Mouse (Mus musculus) layer of hippocampus, adult 9-11 months (tissue): ENCODE measurements around the gene Nrxn1.

Source experiments
- DNase-seq: peaks from one replicate; pipeline ENCODE4 v3.0.0; 2022

Gene Nrxn1

DNA sequence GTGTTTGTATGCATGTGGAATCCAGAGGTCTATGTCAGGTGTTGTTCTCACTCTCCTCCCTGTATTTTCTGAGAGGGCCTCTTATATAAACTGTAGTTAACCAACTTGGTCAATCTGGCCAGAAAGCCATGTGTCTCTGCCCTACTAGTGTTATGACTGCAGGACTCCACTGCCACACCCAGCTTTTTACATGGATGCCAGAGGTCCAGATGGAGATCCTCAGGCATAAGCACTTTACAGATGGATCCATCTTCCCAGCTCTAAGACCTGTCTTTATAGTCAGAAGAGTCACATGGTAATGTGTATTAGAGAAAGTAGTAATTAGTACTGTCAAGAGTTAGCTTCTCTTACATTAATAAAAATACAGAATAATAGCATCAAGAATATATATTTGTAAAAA lies 285.7 kb downstream of the Nrxn1 start:
- DNase-seq: no peak

DNA sequence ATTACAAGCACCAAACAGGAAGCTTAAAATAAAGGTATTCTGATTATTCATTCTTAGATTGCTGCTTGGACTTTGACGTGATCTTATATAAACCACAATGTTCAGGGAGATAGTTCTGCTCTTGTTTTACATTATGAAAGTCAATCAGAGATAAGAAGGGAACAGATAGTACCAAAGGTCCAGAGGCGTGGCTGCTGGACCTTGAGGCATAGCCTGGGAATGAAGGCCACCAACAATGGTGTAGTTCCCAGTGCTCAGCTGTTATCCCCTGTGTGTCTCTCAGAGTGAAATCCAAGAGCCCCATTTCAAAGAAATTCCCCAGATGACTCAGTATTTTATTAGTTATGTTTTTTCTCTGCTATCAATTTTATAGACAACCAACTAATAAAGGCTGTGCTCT lies 294.2 kb downstream of the Nrxn1 start:
- DNase-seq: no peak

DNA sequence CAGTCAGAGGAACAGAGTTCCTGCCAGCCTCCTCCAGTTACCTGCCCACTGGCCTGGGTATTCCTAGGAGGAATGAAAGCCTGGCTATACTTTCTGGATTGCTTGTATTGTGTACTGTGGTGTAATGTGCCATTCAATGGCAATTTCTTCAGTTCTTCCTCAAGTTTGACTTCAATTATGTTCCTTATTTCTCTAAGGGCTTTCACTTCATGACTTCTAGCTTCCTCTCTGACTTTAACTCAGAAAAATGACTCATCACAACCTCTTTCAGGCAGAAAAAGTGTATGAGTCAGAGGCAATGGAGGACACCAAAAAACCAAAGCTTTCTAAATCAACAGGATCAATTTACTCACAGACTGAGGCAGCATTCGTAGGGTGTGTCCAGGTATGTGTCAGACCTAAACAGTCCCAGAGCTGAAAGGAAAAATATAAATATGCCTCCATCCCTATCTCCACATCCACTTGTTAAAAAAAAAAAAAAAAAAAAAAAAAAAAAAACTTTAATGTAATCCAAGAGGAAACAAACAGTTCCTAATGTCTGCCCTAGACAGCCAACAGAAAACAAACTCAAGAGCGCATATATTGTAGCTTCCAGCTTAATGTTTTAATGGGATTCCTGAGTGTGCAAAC lies 295.1 kb downstream of the Nrxn1 start:
- no peak for DNase-seq

DNA sequence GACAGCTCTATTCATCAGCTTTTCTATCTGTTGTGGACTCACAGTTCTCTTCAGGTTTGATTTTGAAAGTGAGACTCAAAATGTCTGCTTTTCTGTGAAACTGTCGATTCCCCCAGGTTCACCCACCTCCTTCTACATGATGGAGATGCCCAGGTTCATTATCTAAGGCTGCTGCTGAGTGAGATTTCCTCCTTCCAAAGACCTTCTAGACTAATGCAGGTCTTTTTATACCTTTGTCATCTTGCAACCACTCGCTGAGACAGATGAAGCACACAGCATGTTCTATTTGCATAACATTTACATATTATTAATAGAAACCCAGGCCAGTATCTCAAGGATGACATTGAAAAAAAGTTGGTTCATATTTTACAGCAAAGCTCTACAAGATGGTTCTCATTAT lies 295.9 kb downstream of the Nrxn1 start:
- DNase-seq: no peak

DNA sequence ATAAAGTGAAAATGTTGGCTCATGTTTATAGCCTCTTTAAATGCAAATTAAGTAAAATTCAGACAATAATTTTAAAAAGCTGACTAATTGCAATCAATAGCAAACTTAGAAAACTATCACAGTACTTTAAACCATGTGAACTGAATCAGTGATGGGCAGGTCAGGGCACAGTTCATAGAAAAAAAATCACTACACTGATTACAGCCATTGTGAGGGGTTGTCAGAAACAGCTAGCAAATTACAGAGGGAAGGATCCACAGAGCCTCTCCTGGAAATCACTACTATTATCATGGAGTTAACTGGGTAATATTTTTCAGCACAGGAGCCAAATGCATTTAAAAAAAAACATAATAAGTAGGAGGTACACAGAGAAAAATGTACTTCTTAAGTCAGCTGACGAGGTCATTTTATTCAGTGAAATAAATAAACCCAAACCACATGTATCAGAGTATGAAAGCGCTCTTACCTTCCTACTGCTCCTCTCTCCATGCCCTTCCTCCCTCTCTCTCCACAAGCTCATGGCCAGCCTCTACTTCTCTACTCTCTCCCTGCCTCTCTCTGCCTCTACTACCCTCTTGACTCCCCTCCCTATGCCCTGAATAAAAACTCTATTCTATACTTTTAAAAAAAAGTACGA lies 304.3 kb downstream of the Nrxn1 start:
- no peak for DNase-seq

DNA sequence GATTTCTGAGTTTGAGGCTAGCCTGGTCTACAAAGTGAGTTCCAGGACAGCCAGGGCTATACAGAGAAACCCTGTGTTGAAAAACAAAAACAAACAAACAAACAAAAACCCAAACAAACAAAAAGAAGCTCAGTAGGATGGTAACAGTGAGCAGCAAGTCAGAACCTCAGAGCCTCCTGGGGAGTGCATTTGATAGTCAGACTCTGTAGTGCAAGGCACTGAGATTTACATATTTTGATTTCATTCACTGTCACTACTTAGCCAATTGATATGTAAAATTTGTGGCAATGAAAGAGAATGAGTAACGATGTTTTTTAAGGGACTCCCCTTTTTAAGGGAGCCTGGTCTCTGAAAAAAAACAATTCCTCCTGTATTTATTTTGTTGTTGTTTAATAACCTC lies 304.8 kb downstream of the Nrxn1 start:
- DNase-seq: no peak

DNA sequence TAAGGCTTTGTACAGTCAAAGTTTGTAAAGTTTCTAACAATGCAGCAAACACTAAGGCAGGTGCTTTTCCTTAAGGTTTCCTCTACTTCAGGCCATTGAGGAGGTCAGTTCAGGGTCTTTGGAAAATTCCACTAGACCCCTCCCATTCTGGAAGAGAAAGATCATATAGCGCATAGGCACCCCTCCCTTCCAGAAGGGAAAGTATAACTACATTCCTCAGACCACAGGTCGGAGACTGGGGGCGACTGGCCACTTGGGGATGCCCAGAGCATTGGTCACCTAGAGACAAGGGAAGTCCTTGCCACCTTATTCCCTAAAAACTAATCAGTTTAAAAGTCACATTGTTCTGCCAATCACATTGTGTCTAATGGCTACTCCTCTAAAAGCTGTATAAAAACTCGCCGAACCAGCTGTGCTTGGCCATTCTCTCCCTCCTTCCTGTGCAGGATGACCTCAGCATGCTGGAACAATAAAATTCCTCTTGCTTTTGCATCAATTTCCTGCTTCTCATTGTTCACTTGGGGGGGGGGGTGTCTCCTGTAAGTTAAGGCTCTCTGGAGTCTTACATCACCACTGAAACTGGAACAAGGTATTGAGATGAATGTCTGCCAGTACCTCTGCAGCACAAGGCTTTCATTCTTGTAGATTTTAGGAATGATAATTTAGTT lies 305.6 kb downstream of the Nrxn1 start:
- DNase-seq: no peak

DNA sequence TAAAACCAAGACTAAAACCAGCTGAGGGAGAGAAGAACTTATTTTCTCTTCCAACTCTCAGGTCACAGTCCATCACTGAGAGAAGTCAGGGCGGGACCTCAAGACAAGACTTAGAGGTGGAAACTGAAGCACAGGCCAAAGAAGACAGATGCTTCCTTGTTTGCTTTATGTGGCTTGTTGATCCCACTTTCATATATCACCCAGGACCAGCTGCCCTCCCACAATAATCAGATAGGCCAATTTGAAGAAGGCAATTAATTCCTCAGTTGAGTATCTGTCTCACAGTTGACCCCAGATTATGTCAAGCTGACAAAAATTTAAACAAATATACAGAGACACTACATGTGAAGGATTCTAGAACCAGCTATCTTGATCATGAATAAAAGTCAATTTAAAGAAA lies 312.4 kb downstream of the Nrxn1 start:
- no peak for DNase-seq

DNA sequence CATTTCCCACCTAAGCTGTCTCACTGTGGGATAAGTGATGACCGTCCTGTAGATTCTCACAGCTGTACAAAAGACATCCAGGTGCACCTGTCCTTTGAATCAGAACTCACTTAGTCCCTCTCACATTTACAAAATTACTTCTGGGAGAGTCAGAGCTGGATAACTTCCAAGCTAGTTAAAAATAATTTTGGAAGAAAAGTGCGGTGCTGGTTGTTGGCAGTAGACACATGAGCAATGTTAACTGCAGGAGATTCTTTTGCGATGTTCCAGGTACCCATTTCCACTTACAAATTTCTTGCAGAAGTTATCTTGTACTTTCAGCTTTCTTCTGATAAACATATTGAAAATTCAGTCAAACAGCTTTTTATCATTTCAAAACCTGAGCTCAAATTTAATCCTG lies 317.5 kb downstream of the Nrxn1 start:
- DNase-seq: no peak

DNA sequence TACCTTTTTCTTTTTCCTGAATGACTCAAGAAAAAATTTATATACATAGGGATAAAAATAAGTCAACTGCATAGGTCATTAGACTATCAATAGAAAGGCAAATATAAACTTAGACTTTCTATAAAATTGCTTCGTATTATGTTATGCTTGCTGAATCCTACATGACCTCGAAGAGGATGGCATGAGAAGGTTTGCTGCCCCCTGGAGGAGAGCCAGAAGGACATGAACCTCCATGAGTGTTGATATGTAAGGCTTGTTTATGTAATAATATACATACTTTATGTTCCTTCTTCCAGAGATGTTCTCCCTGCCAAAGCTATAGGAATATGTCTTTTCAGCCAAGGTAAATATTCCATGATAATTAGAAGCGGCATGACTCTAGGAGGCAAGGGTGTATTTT lies 319.6 kb downstream of the Nrxn1 start:
- DNase-seq: no peak

DNA sequence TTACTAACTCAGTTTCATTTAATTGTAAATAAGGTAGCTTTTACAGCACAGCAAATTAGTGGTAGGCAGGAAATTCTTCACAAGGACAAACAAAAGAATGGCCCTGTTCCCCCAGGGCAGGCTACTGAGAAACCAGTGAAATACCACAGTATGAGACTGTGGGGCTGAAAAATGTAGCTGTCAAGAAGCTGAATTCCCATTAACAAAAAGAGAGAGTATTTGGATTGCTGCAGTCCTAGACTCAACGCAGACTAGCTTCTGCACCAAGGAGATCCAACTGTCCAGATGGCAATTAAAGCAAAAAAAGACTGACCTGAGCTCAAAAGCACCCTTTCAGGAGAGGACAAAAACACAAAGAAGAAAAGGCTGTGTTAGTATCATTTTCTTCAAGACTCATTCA lies 324.7 kb downstream of the Nrxn1 start:
- DNase-seq: no peak

DNA sequence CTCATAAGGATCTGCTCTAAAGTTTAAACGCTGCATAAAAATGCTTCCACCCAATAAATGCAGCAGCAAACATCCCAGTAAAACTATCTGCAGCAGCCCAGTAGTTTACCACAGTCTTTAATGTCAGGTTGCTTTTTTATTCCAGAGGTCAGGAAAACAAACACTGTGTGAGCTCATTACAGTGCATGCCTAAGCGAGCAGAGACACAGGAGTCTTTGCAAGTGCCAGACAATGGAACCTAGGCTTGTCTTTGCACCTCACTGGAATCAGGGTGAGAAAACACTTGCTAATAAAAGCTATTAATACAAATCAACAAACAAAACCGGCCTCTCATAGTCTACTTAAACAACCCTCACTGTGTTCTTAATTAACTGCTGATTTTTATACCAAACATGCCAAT lies 365.7 kb downstream of the Nrxn1 start:
- no peak for DNase-seq

DNA sequence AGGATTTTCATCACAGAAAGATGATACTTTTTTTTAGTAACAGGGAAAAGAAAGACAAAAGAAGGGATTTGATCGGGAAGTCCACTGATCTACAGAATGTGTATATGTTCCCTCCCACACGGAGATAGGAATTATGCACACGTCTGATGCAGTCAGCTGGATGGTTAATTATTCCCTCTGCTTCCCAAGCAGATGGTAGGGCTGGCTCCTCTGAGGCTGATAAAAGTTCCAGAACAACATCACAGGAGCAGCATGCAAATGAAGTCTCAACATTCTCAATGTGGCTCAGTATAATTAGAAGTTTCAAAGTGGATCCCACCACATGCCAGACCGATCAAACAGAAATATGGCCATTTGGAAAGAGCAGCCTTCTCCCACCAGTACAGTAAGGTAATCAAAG lies 388.1 kb downstream of the Nrxn1 start:
- DNase-seq: peak; percentile 81

DNA sequence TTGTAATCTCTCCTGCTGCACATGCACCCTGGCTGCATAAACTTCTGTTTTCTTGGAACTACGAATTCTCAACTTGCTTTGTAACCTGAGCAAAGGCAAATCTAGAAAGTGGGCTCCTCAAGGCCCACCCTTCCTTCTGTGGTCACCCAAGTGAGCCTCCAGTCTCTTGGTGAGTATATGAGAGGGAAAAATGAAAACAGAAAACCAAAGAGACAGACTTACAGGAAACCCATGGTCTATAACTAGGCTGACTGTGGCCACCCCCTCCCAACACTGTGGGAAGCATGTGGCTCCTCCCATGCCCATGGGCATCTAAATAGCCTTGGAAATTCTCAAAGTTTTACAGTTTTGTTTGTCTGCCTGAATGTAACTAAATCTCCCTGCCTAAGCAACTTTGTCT lies 390.2 kb downstream of the Nrxn1 start:
- DNase-seq: no peak

DNA sequence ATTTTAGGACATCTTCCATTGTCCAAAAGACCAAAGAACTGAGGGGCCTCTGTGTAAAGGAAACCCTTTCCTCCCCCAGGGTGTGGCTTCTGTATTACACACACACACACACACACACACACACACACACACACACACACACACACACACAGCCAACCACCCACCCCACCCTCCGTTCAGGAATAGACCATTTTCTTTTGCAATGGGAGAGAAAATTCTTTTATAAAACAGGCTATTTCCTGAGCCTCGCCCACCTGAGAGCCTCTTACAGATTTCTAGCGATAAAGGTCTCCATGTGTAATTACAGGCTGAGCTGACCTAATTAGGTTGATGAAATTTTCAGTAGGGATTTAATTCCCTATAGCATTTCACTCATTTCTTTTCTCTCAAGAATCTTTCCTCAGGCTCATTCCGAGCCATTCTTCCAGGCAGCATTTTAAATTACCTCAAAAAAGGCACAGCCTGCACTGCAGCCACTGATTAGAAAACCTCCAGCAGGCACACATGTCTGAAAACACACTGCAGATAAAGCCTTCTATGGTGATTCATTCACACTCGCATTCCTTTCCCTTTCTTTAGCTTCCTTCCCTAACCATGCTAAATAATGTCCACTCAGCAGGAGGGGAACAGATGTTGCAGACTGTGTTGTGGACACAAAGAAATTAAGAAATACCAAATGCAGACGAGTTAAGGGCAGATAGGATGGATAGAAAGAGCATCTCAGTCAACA lies 396.6 kb downstream of the Nrxn1 start:
- no peak for DNase-seq

DNA sequence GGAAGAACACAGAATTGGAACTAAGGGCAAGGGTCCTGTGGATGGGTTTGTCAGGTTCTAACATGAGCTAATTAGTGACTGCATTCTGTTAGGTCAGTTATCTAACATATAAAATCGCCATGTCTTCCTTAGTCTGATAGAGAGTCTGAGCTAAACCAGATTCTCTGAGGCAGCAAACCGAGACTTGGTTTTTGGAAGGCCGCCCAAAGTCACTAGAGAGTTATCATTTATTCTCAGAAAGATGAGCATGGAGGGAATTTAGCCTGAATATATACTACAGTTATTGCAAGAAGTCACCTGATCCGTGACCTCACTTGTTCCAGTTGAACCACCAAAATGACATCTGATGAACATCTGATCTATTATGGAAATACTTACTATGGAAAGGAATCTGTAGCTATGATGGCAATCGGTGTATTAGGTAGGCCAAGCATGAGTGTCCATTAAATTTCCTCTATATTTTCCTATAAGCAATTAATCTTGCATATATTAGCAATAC lies 397.7 kb downstream of the Nrxn1 start:
- DNase-seq: no peak

DNA sequence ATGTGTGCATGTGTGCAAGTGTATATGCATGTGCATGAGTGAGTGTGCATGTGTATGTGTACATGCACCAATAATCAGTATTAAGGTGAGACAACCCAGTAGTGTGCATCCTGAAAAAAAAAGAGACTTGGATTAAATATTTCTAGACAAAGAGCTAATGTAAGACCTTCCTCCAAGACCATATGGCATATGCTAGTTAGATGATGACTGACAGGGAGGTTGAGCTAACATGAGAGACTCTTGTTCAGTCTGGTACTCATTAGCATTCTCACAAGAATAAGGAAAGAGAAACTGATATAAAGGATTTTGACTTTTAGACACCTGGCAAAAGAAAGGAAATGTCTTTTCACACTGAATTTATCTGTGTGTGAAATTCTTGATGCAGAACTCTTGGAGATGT lies 408.7 kb downstream of the Nrxn1 start:
- DNase-seq: no peak

DNA sequence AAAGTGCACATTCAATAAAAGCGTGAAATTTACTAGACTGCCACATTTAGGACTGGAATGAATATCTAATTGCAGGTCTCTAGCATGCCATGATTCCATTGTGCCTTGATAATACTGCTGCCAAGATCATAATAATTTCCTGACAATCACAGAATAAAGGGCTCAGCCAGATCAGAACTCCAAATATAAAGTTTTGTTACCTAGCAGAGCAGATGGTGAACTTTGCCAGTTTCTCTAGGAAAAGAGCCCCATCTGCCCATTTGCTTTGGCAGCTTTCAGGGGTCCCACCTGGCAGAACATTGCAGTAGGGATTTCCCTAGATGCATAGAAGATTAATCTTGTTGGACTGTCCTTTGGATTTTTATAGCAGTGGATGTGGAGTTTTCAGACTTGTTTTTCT lies 411.9 kb downstream of the Nrxn1 start:
- DNase-seq: peak; percentile 28

DNA sequence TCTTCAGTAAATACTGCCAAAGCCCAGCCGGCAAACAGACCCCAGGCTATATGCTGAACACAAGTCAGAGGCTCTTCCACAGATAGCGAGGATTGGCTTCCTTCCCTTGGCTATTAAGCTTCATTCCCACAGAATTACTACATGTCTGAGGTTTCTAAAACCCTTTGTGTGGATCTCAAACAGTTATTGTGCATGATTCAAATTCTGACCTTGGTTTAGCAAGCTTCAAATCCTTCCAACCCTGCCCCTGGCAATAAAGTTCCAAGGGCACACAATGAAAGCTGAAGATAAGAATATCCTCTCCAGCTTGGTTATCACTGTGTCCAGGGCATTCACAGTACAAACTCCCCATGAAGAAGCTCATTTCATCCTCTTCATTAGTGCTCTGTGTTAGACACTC lies 416.2 kb downstream of the Nrxn1 start:
- no peak for DNase-seq

DNA sequence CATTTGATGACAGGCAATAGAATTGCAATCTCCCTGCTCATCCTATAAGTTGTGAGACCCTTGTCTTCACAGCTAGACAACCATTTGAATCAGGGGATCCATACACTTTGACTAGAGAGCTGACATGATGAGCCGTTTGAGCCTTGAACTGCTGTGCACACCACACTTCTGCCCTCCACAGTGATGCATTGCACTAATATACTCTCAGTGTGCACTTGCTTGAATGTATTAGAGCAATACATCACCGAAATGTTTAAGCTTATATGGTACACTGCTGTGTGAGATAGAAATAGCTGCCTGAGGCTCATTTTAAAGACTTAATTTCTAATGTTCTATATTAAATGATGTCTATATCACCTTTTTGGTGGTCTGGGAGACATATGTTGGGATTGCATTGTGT lies 430.6 kb downstream of the Nrxn1 start:
- DNase-seq: no peak

DNA sequence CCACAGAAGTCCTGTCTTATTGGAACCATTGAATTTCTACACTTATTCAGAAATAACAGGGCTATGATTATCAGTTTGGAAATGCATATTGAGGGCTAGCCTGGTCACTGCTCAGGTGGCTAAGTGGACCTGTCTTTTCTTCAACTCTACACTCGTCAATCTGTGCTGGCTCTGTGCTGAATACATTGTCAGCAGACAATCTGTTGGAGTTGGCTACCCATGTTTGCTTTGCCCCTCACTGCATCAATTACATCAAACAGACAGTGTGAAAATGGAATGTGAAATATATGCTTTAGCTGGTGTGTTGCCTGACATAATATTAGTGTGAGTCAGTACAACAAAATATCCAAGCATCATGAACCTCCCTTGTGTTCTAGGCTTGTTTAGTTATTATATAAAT lies 438.4 kb downstream of the Nrxn1 start:
- no peak for DNase-seq

DNA sequence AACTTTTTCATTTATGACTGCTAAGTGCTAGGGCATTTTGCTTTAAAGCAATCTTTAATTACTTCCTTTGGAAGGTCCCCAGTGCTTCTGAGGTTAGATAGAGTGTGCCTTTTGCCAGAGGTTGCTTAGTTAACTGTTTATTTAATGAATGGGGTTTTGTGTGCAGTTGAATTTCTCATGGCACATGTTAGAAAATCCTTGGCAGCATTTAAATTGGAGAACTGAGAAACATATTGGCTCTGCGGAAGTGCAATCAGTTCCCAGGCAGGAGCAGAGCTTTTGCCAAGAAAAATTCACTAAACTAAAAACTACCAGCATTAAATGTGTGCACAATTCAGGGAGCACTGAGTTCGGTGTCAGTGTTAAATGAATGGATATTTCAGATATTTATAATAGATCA lies 439.5 kb downstream of the Nrxn1 start:
- DNase-seq: peak; percentile 46

DNA sequence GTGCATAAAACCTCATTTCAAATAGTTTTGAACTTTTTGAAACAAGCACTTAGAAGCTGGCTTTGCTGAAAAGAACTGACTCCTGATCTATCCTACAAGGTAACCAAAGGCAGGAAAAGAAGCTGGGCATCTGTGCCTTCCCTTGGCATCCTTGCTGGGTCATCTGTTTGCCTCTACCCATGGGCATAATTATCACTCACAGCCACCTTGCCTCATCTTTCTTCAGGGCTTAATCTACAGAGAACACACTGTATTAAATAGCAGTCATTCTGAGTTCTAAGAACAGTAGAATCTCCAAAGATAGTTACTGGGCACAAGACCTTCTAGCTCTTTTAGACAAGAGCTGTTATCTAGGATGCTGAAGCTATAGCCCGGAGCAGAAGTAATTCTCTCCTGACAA lies 442.6 kb downstream of the Nrxn1 start:
- DNase-seq: no peak

DNA sequence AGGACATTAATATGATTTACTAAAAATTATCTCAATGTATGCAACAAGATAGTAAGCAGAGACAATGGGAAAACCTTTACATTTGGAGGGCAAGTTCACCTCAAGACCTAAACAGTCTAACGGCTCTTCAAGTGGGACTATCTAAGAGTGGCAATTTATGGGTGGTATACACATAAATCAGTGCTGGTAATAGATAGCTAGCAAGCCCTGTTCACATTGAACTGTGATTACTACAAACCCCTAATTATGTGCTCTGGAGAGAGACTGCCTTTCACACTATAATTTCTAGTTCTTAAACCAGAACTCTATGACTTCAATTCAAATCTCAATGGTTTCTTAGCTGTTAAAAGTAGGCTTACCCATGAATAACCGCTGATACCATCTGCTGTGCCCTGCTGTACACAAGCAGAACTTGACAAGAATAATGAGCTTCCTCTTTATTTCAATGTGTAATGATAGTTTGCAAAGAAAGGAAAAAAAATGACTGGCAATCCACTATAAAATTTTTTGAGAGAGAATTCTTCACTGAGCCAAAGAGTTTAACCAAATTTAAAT lies 453.8 kb downstream of the Nrxn1 start:
- peak; percentile 58 for DNase-seq
